Comparison of ENCODE assay signal across 19 mouse cellular contexts in the genomic region with DNA sequence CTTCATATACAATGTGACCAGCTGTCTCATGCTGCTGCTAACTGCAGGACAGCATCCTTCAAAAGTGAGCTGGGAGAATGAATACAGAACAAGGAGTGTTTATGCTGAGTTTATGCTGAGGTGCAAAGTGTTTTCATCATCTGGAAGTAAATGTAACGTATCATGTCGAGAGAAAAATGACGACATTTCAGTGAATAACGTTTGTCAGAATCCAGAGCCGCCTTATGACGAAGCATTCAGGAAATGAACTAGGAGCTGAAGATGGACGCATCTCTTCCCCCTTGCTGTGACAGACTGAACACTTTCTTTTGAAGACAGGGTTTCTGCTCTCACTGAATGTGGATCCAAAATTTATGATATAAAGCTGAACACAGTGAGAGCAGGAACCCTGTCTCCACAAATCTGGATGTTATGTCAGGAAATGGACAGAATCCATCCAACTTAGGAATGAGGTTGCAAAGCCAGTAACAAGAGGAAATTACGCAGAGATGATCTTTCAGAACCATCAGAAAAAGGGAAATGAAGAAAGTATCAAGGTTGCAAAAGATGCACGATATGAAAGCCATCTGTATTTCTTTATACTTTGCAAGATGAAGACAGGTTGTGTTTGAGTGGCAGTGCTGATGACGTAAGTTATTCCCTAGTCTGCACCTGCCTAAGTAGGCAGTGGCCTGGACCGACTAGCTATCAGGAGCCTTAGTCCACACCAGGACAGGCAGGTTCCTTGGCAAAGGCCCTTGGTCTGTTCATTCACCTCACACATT.
"Had no signal": no experiment of that assay in that cellular context is flagged by ENCODE, and none has a peak within 500 bp of the region (broad histone marks: within the 10 kb centered on the region; RNA-seq: fewer than 3 reads in every experiment).

No protein-coding gene starts in this region.

- H3K4me3 ChIP-seq: intestine, embryonic 15.5 days; limb, embryonic 12.5 days; limb, embryonic 15.5 days; liver, embryonic 12.5 days; liver, embryonic 15.5 days; megakaryocyte, embryonic 14.5 days; midbrain, embryonic 10.5 days; stomach, embryonic 15.5 days had no signal

- H3K9ac ChIP-seq: intestine, embryonic 15.5 days; limb, embryonic 12.5 days; limb, embryonic 15.5 days; liver, embryonic 12.5 days; liver, embryonic 15.5 days; stomach, embryonic 15.5 days had no signal

- H3K27ac ChIP-seq: intestine, embryonic 15.5 days; limb, embryonic 12.5 days; limb, embryonic 15.5 days; liver, embryonic 12.5 days; liver, embryonic 15.5 days; midbrain, embryonic 10.5 days; stomach, embryonic 15.5 days had no signal

- H3K4me1 ChIP-seq: intestine, embryonic 15.5 days; limb, embryonic 12.5 days; liver, embryonic 15.5 days; midbrain, embryonic 10.5 days; stomach, embryonic 15.5 days had no signal

- ATAC-seq: intestine, embryonic 15.5 days; liver, embryonic 12.5 days had no signal

- DNase-seq: kidney, adult 11 months; kidney, adult 8-10 months; kidney, postnatal 14 days; kidney, postnatal 4 days; left cerebral cortex, postnatal 4 days; lung, adult 2 months; lung, postnatal 14 days; lung, postnatal 4 days; midbrain, embryonic 14.5 days; spleen, adult 18-20 months; thymus, postnatal 25 days had no signal

- H3K36me3 ChIP-seq: intestine, embryonic 15.5 days; limb, embryonic 15.5 days; stomach, embryonic 15.5 days had no signal

- H3K27me3 ChIP-seq: intestine, embryonic 15.5 days; limb, embryonic 12.5 days; limb, embryonic 15.5 days; liver, embryonic 12.5 days; liver, embryonic 15.5 days; stomach, embryonic 15.5 days had no signal

- H3K4me2 ChIP-seq: intestine, embryonic 15.5 days; limb, embryonic 12.5 days; limb, embryonic 15.5 days; liver, embryonic 12.5 days; liver, embryonic 15.5 days; stomach, embryonic 15.5 days had no signal

- H3K9me3 ChIP-seq: intestine, embryonic 15.5 days; limb, embryonic 12.5 days; limb, embryonic 15.5 days; liver, embryonic 12.5 days; liver, embryonic 15.5 days; megakaryocyte, embryonic 14.5 days; midbrain, embryonic 10.5 days; stomach, embryonic 15.5 days had no signal
